Mouse (Mus musculus) heart, embryonic 13.5 days (tissue): ENCODE data around the gene Creld2. TPM values are rescaled to one million over a fixed set of nuclear protein-coding genes. Genes with fewer than 3 reads are reported as not detected.

ENCODE experiments used
- ATAC-seq: fragments of 200-750 bp; cut with Nextera tagmentation; 2 replicates; pipeline ENCODE4 v1.8.0; 2017; ENCODE audit warnings: moderate TSS enrichment; ENCODE audit not compliant: insufficient number of reproducible peaks, low FRiP score, low TSS enrichment; ENCODE audit errors: extremely low read depth
- H3K27ac ChIP-seq: fragments of 300-500 bp; sonication (generic); replicated peaks from 2 replicates; pipeline ENCODE4 v1.5.1; 2015; ENCODE audit warnings: moderate library complexity, mild to moderate bottlenecking, inconsistent platforms
- H3K27me3 ChIP-seq: fragments of 300-500 bp; sonication (generic); replicated peaks from 2 replicates; pipeline ENCODE4 v1.6.1; 2015; ENCODE audit warnings: mild to moderate bottlenecking, inconsistent platforms
- H3K36me3 ChIP-seq: fragments of 300-500 bp; sonication (generic); 2 replicates; pipeline ENCODE4 v1.6.1; 2015; ENCODE audit warnings: mild to moderate bottlenecking, inconsistent platforms
- H3K4me1 ChIP-seq: fragments of 300-500 bp; sonication (generic); 2 replicates; pipeline ENCODE4 v1.6.1; 2015; ENCODE audit warnings: inconsistent platforms
- H3K4me2 ChIP-seq: fragments of 300-500 bp; sonication (generic); 2 replicates; pipeline ENCODE4 v1.6.1; 2015; ENCODE audit warnings: inconsistent platforms, mild to moderate bottlenecking, moderate library complexity
- H3K4me3 ChIP-seq: fragments of 300-500 bp; sonication (generic); 2 replicates; pipeline ENCODE4 v1.5.1; 2015; ENCODE audit warnings: moderate library complexity, mild to moderate bottlenecking, inconsistent platforms
- H3K9ac ChIP-seq: fragments of 300-500 bp; sonication (generic); 2 replicates; pipeline ENCODE4 v1.6.1; 2015; ENCODE audit warnings: inconsistent platforms, mild to moderate bottlenecking, moderate library complexity
- H3K9me3 ChIP-seq: fragments of 300-500 bp; sonication (generic); 2 replicates; pipeline ENCODE4 v1.6.1; 2016; ENCODE audit warnings: inconsistent platforms
- WGBS: fragments of 180-500 bp; shearing (Covaris S2); methylation state at CpG from one replicate; pipeline ENCODE4 v1.1.7; 2015; ENCODE audit warnings: mixed read lengths; 5-methylcytosine and 5-hydroxymethylcytosine counted together
- polyA plus RNA-seq: library from polyadenylated mRNA; unstranded; fragments of >200 nt; fragmentation: Nextera tagmentation; extraction: Ambion mirVana; gene quantifications from 2 replicates; pipeline ENCODE4 v1.2.1, GENCODE M21; 2015

Gene Creld2
- polyA plus RNA-seq, 1 experiment from 2014 or later, result 54.1 TPM

GRCm38 (mm10) chr15:88854119-88854968 is 34.9 kb downstream of the Creld2 start:
- WGBS, result 20% methylated on average over 6 of the region's 6 CpGs
- H3K9me3 ChIP-seq, result no peaks in the 10 kb centered on the region
- H3K4me3 ChIP-seq, result no peak overlapping the region
- no peak for ATAC-seq
- no peaks in the 10 kb centered on the region for H3K36me3 ChIP-seq
- H3K9ac ChIP-seq, result peak overlapping the region; percentile 34
- no peaks in the 10 kb centered on the region for H3K27me3 ChIP-seq
- peak overlapping the region; percentile 68 for H3K27ac ChIP-seq
- H3K4me1 ChIP-seq, result peaks cover 55% of the 10 kb centered on the region
- H3K4me2 ChIP-seq, result peak overlapping the region; percentile 26; the same call in 1 of the 2 replicates

- whole genome bisulfite sequencing, result 57% methylated on average over 15 of the region's 15 CpGs
- Histone ChIP-seq H3K9ac (peak overlapping the region; percentile 34), H3K9me3 (no peaks in the 10 kb centered on the region), H3K27me3 (no peaks in the 10 kb centered on the region), H3K36me3 (no peaks in the 10 kb centered on the region), H3K4me1 (peaks cover 54% of the 10 kb centered on the region), H3K27ac (peak overlapping the region; percentile 68), H3K4me2 (peak overlapping the region; percentile 26; the same call in 1 of the 2 replicates), H3K4me3 (no peak overlapping the region)
- no peak for ATAC-seq
Observed at GRCm38 (mm10) chr15:88854969-88855830, 35.8 kb downstream of the Creld2 start.

- WGBS, result 70% methylated on average over 6 of the region's 6 CpGs
- Histone ChIP-seq H3K9me3 (no peaks in the 10 kb centered on the region), H3K9ac (peak overlapping the region; percentile 30), H3K4me1 (peaks cover 47% of the 10 kb centered on the region), H3K4me2 (no peak overlapping the region), H3K27ac (no peak overlapping the region), H3K4me3 (no peak overlapping the region), H3K27me3 (no peaks in the 10 kb centered on the region), H3K36me3 (no peaks in the 10 kb centered on the region)
- ATAC-seq, result no peak
Observed at GRCm38 (mm10) chr15:88855896-88856417, 36.5 kb downstream of the Creld2 start.

GRCm38 (mm10) chr15:88856613-88857012 is 37.2 kb downstream of the Creld2 start:
- Histone ChIP-seq H3K27ac (no peak overlapping the region), H3K4me1 (peaks cover 47% of the 10 kb centered on the region), H3K9ac (no peak overlapping the region), H3K27me3 (no peaks in the 10 kb centered on the region), H3K36me3 (no peaks in the 10 kb centered on the region), H3K9me3 (no peaks in the 10 kb centered on the region), H3K4me2 (no peak overlapping the region), H3K4me3 (no peak overlapping the region)
- no peak for ATAC-seq
- WGBS, result 73% methylated on average over 5 of the region's 5 CpGs

GRCm38 (mm10) chr15:88857361-88857760 is 37.9 kb downstream of the Creld2 start:
- H3K36me3 ChIP-seq, result no peaks in the 10 kb centered on the region
- H3K4me1 ChIP-seq, result peaks cover 48% of the 10 kb centered on the region
- no peak for ATAC-seq
- no peak overlapping the region for H3K27ac ChIP-seq
- no peak overlapping the region for H3K4me3 ChIP-seq
- H3K9me3 ChIP-seq, result no peaks in the 10 kb centered on the region
- 86% methylated on average over 7 of the region's 7 CpGs for WGBS
- H3K4me2 ChIP-seq, result no peak overlapping the region
- no peak overlapping the region for H3K9ac ChIP-seq
- H3K27me3 ChIP-seq, result no peaks in the 10 kb centered on the region

- no peak for ATAC-seq
- WGBS, result 87% methylated on average over 3 of the region's 3 CpGs
- H3K4me3 ChIP-seq, result no peak overlapping the region
- H3K27me3 ChIP-seq, result no peaks in the 10 kb centered on the region
- H3K36me3 ChIP-seq, result no peaks in the 10 kb centered on the region
- no peaks in the 10 kb centered on the region for H3K9me3 ChIP-seq
- H3K4me2 ChIP-seq, result no peak overlapping the region
- H3K4me1 ChIP-seq, result peaks cover 48% of the 10 kb centered on the region
- H3K9ac ChIP-seq, result no peak overlapping the region
- H3K27ac ChIP-seq, result no peak overlapping the region
Observed at GRCm38 (mm10) chr15:88858141-88858541, 38.7 kb downstream of the Creld2 start.

- H3K9ac ChIP-seq, result no peak overlapping the region
- H3K4me1 ChIP-seq, result peaks cover 46% of the 10 kb centered on the region
Observed at GRCm38 (mm10) chr15:88858707-88859106, 39.3 kb downstream of the Creld2 start.

GRCm38 (mm10) chr15:88859206-88859970 is 39.9 kb downstream of the Creld2 start:
- WGBS, result 60% methylated on average over 8 of the region's 8 CpGs
- Histone ChIP-seq H3K4me1 (peaks cover 44% of the 10 kb centered on the region), H3K36me3 (peaks cover 3% of the 10 kb centered on the region), H3K4me2 (no peak overlapping the region), H3K9me3 (no peaks in the 10 kb centered on the region), H3K4me3 (no peak overlapping the region), H3K27ac (no peak overlapping the region), H3K27me3 (no peaks in the 10 kb centered on the region), H3K9ac (peak overlapping the region; percentile 58)
- no peak for ATAC-seq

More at GRCm38 (mm10) chr15:88858707-88859106, 39.3 kb downstream of the Creld2 start:
- Histone ChIP-seq H3K4me3 (no peak overlapping the region), H3K27ac (no peak overlapping the region), H3K9me3 (no peaks in the 10 kb centered on the region), H3K4me2 (no peak overlapping the region), H3K27me3 (no peaks in the 10 kb centered on the region), H3K36me3 (no peaks in the 10 kb centered on the region)
- no peak for ATAC-seq
- 78% methylated on average over 2 of the region's 2 CpGs for WGBS

- no peaks in the 10 kb centered on the region for H3K9me3 ChIP-seq
- no peaks in the 10 kb centered on the region for H3K27me3 ChIP-seq
- H3K9ac ChIP-seq, result no peak overlapping the region
- peaks cover 44% of the 10 kb centered on the region for H3K4me1 ChIP-seq
- H3K4me3 ChIP-seq, result no peak overlapping the region
- ATAC-seq, result no peak
- 90% methylated on average over 3 of the region's 3 CpGs for WGBS
- no peak overlapping the region for H3K4me2 ChIP-seq
- no peak overlapping the region for H3K27ac ChIP-seq
- peaks cover 17% of the 10 kb centered on the region for H3K36me3 ChIP-seq
Observed at GRCm38 (mm10) chr15:88860781-88861180, 41.3 kb downstream of the Creld2 start.

- peak within 1 kb of the TSS; percentile 96 for H3K4me3 ChIP-seq
- H3K27me3 ChIP-seq, result no peaks in the 10 kb centered on the region
- H3K9ac ChIP-seq, result peak within 1 kb of the TSS; percentile 98
- under 1% methylated on average over 107 of the region's 107 CpGs for WGBS
- peak; percentile 78 for ATAC-seq
- H3K27ac ChIP-seq, result peak within 1 kb of the TSS; percentile 97
- peak within 1 kb of the TSS; percentile 94 for H3K4me2 ChIP-seq
- H3K4me1 ChIP-seq, result peaks cover 53% of the 10 kb centered on the region
- no peaks in the 10 kb centered on the region for H3K9me3 ChIP-seq
- peaks cover 26% of the 10 kb centered on the region for H3K36me3 ChIP-seq
Observed at GRCm38 (mm10) chr15:88861772-88862622, 42.6 kb downstream of the Creld2 start, which contains the start of gene Pim3. TSS of gene Pim3 (plus strand) at chr15:88862186.
